Mouse (Mus musculus) brown adipose tissue, adult 24 weeks (tissue): ENCODE results near the gene Fam219a. TPM values are rescaled to one million over a fixed set of nuclear protein-coding genes. Genes with fewer than 3 reads are reported as not detected.

Source experiments
- H3K27ac ChIP-seq: fragments of 200-500 bp; replicated peaks from 2 replicates; pipeline ENCODE4 v1.5.1; 2012; ENCODE audit warnings: low read depth, mild to moderate bottlenecking, low read length
- H3K4me1 ChIP-seq: fragments of 200-500 bp; 2 replicates; pipeline ENCODE4 v1.6.1; 2012; ENCODE audit warnings: low read length, mixed read lengths; ENCODE audit not compliant: control insufficient read depth, insufficient read depth, insufficient read length
- H3K4me3 ChIP-seq: fragments of 200-500 bp; 2 replicates; pipeline ENCODE4 v1.5.1; 2012; ENCODE audit warnings: low read depth, mild to moderate bottlenecking, low read length, moderate library complexity; ENCODE audit not compliant: insufficient read depth
- polyA plus RNA-seq: library from polyadenylated mRNA; stranded (reverse); fragments of >200 nt; gene quantifications from 2 replicates; pipeline ENCODE4 v1.2.4, GENCODE M21; 2012; ENCODE audit not compliant: missing spikeins, insufficient read depth, insufficient read length

Gene Fam219a
- polyA plus RNA-seq, 1 experiment, result 6.8 TPM

DNA sequence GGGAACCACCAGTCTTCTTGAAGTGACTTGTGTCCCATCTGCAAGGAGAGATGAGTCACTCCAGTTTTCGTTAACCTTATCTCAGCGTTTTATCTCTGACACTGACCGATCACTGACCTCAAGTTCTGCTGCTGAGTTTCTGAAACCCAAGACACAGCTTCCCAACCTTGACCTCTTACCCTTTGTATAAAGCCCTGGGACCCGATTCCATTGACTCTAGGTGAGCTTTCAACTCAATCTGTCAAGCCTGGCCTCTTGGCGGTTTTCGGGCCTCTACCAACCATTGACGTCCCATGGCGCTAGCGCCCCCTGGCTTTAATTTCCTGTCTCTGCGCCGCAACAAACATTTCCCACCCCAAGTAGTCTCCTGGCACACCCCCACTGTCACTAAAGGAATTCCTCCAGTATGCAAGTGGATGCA lies 64.2 kb downstream of the Fam219a start:
- no peak overlapping the region for H3K27ac ChIP-seq
- H3K4me1 ChIP-seq, result peaks cover 4% of the 10 kb centered on the region; the same call in 1 of the 2 replicates
- H3K4me3 ChIP-seq, result no peak overlapping the region

DNA sequence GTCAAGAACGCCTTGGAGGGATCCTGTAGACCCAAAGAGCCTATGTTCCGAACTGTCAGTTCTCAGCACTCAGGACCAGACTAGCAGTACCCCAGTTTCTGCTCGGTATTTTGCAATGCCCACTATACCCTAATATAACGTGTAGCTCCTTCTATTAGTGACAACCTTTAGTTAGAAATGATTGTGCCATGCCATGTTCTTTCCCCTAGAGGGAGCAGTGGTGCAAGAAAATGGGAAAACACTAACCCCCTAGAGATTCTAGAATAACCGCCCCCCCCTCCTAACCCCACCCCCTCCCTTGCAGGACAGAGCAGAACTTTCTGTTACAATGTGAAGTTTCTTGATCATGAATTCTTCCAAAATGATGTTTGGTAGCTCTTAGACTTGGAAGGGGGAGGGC lies 65.0 kb downstream of the Fam219a start:
- peaks cover 4% of the 10 kb centered on the region; the same call in 1 of the 2 replicates for H3K4me1 ChIP-seq
- no peak overlapping the region for H3K27ac ChIP-seq
- H3K4me3 ChIP-seq, result no peak overlapping the region

DNA sequence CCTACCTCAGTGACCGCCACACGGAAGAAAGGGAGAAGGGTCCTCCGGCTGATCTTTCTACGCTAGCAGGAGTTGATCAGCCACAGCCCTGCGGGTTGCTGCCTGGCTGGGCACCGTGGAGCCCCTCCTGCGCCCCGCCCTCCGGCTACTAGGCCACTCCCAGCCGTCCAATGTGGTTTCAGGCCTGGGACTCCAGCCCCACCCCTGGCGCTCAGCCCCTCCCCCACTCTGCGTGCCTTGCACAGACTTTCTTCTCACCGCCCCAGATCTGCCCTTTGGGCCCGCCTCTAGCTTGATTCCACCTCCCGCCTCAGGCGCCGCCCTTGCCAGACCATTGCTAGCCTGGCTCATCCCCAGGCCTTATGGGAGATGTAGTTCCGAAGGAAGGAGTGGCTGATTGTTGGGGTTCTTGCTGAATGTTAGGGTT lies 66.3 kb downstream of the Fam219a start, which contains the start of gene AI464131:
TSS of gene AI464131 (minus strand) at position 91 of the 427 bp plus-strand sequence.
- Histone ChIP-seq H3K4me3 (peak within 1 kb of the TSS; percentile 67), H3K4me1 (peaks cover 8% of the 10 kb centered on the region; the same call in 1 of the 2 replicates), H3K27ac (no peak within 1 kb of the TSS)

DNA sequence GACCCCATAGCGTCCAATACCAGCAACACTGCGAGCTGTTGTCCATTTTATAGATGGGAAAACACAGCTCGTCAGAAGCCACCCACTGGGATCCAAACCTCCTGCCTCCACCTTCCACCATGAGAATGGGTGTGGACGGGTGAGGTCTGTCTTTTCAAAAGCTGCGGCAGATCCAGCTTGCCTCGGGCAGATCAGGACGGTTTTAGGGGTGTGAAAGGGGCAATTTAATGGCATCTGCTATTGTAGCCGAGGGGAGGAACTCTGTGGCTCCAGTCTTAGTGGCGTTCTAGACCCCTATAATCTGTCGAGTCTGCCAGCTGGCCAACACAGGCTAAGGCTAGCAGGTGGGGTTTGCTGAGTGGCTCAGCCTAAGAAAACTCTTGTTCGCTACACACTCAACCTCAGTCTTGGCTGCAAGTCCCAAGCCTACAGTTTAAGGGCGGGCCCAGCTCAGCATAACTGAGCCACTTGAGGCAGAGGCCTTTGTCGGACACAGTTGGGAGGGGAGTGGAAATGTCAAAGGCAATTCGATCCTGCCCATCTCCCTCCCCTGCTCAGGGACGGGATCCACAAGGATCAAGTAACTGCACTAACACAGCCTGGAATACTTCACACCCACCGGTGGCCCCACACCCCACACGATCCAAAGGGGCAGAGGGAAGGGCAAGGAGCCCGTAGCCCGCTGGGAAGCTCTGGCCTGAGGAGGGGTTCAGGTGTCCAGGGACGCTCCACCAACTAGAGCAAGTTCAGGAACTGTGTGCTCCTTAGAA lies 67.0 kb downstream of the Fam219a start:
- peak overlapping the region; percentile 67 for H3K4me3 ChIP-seq
- H3K4me1 ChIP-seq, result peaks cover 8% of the 10 kb centered on the region; the same call in 1 of the 2 replicates
- H3K27ac ChIP-seq, result no peak overlapping the region

DNA sequence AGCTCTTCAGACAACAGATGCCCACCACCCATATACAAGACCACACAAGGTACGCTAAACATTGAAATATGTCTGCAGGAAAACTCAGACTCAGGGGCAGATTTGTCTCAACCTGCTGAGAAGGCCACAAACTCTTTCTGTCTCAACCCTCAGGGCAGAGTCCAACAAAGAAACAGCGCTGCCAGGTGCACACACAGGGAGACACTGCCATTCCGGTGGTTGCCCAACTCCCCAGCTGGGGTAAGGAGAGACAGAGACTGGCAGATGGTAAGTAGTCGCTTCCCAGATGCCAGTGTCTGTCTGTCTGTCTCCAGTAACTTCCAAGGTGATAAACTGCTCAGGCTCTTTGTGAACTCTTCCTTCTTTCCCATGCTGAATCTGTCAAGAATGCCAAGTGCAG lies 68.6 kb downstream of the Fam219a start:
- peaks cover 8% of the 10 kb centered on the region; the same call in 1 of the 2 replicates for H3K4me1 ChIP-seq
- no peak overlapping the region for H3K27ac ChIP-seq
- H3K4me3 ChIP-seq, result no peak overlapping the region

DNA sequence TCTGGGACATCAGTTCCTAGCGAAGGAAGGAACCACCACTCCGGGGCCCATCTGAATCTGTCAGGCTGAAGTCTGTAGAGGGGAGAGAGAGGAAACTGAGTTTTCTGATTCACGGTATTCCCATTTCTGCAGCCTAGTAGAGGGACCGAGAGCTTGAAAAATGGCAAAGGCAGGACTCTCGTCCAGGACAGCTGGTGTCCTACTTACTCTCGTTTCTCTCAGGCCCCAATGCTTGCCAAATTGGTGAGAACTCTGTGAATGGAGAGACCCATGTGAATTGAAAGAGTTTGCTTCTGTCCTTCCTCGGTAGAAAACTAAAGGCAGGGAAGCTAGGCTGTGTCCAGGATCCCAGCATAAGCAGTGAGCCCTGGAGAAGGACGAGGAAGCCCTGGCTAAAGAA lies 69.7 kb downstream of the Fam219a start:
- H3K27ac ChIP-seq, result no peak overlapping the region
- peaks cover 8% of the 10 kb centered on the region; the same call in 1 of the 2 replicates for H3K4me1 ChIP-seq
- no peak overlapping the region for H3K4me3 ChIP-seq

DNA sequence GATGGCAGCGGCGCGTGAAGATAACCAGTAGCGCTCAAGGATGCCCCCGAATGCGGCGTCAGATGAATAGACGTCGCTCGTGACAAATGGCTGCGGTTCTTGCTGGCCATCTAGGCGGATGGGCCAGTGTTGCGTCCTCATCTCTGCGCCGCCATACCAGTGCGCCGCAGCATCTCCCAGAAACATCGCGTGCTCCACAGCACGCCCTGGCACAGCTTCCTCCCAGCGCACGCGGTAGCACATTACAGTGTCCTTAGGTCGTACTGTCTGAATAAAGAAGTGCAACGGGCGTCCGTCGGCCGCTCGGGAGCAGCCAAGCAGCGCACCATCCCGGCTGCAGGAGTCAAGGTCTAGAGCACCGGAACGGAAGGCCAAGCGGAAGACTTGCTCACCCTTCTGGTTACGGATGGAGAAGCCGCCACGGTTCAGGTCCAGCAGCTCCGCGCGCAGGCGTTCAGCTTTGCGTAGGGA lies 70.4 kb downstream of the Fam219a start:
- peak overlapping the region; percentile 7; the same call in 1 of the 2 replicates for H3K4me3 ChIP-seq
- H3K4me1 ChIP-seq, result peaks cover 8% of the 10 kb centered on the region; the same call in 1 of the 2 replicates
- no peak overlapping the region for H3K27ac ChIP-seq

DNA sequence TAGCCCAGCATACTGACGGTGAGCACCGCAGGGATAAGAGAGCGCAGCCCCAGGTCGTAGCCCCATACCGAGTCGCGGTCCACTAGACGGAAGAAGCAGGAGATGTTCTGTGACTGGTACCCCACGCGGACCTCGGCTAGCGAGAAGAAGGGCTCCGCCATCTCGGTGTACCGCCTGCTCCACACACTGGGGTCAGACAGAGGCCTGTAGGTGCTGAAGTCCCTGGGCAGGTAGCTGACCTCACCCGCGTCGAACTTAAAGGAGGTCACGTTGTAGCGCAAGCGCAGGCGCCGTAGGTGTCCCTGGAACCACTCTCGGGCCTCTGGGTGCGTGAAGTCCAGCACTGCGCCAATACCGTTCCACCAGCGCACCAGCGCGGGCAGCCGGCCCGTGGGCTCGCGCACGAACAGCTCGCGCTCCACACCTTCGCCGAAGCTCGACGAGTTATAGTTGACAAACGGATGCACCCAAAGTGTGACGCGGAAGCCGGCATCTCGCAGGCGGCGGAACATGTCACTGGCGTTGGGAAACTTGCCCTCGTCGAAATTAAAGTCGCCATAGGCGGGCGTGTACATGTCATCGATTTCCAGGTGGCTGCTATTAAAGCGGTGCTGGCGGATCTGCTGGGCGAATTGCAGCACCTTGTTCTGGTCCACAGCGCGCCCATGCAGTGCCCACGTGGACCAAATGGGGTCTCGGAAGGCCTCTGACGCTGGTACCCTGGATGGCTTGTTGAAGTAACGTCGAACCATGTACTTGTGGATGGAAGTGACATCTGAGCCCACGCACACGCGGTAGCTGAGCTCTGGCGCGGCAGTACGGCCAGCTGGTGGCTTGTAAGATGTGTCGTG lies 71.1 kb downstream of the Fam219a start:
- peak overlapping the region; percentile 10; the same call in 1 of the 2 replicates for H3K4me3 ChIP-seq
- H3K27ac ChIP-seq, result no peak overlapping the region
- peaks cover 8% of the 10 kb centered on the region; the same call in 1 of the 2 replicates for H3K4me1 ChIP-seq

DNA sequence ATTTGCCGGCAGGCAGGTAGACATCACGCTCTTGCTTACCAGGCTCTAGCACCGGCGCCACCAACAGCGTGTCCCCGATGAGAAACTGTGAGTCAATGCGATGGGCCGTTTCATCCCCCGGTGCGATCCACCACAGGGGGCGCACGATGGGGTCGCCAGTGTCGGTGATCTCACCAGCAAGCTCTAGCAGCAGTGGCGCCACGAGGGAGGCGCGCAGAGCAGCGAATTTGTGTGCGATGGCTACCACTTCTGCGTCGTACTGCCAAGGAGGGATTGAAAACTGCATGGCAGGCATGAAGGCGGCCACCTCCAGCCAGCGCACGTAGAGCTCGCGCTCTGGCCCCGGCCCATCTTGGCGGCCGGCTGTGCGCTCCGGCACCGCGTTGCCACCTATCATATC lies 71.8 kb downstream of the Fam219a start:
- Histone ChIP-seq H3K4me3 (no peak overlapping the region), H3K4me1 (peaks cover 8% of the 10 kb centered on the region; the same call in 1 of the 2 replicates), H3K27ac (no peak overlapping the region)

DNA sequence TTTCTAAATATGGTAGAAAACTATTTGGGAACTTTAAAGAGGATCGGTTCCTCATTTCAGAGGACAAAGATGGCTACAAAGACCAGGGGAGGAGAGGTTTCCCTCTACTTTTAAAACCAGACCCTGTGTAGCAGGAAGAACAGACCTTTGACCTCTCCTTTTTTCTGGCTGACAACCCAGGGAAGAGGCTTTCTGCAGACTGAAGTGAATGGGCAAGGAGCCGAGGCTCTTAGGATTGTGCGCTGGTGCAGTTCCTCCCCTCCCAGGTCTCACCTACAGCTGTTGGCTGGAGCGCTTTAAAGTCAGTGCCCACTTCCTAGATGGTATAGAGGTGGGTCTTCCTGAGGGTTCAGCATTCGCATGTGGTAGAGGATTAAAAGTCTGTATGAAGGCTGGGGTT lies 72.3 kb downstream of the Fam219a start:
- H3K4me1 ChIP-seq, result peaks cover 5% of the 10 kb centered on the region; the same call in 1 of the 2 replicates
- no peak overlapping the region for H3K27ac ChIP-seq
- H3K4me3 ChIP-seq, result no peak overlapping the region

DNA sequence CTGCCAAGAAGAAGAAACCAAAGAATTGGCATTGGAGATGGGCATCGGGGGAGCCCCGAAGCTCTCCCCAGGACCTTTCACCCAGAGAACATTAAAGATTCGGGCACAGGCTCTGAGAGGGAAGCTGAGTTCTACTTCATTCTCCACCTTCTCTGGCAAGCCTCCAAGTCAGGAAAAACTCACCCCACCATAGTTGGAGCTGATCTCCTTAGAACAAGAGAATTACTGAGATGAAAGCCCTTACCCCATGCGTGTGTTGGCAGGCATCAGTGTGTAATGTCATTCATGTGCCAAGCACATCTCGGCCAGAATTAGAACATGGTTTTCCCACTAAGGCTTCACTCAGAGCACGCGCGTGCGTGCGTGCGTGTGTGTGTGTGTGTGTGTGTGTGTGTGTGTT lies 73.5 kb downstream of the Fam219a start:
- H3K4me3 ChIP-seq, result no peak overlapping the region
- H3K27ac ChIP-seq, result no peak overlapping the region
- H3K4me1 ChIP-seq, result peaks cover 4% of the 10 kb centered on the region; the same call in 1 of the 2 replicates

DNA sequence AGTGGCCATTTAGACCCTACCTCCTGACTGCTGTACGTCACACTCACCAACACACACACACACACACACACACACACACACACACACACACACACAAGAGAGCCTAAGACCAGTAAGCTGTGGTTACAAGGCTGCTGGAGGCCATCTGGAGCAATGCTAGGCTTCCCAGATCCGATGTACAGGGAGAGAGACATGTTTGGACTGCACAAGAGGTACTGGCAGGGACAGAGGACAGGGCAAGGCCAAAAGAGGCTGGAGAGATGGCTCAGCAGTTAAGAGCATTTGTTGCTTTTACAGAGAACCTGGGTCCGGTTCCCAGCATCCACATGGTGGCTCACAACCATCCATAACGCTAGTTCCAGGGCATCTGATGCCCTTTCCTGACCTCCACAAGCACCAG lies 74.3 kb downstream of the Fam219a start:
- Histone ChIP-seq H3K27ac (no peak overlapping the region), H3K4me3 (no peak overlapping the region)

DNA sequence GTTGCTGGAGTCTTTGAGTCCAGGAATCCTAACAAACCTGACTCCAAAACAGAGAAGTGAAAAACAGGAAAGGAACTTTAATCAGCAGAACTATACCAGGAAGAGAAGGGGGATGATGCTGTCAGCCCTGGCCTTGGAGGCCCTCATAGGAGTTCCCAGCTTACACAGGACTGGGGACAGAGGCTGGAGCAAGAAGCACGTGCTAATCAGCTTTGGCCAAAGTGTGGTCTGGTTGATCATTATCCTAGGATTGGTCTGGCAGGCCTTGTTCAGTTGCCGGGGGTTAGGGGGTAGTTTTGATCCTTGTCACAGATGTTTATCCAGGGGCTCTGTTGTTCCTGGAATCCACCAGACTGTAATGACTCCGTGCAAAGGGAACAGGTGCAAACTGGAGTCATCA lies 75.0 kb downstream of the Fam219a start:
- H3K4me3 ChIP-seq, result no peak overlapping the region
- H3K4me1 ChIP-seq, result peaks cover 4% of the 10 kb centered on the region; the same call in 1 of the 2 replicates
- no peak overlapping the region for H3K27ac ChIP-seq

More for the DNA sequence above, 74.3 kb downstream of the Fam219a start:
- peaks cover 4% of the 10 kb centered on the region; the same call in 1 of the 2 replicates for H3K4me1 ChIP-seq

DNA sequence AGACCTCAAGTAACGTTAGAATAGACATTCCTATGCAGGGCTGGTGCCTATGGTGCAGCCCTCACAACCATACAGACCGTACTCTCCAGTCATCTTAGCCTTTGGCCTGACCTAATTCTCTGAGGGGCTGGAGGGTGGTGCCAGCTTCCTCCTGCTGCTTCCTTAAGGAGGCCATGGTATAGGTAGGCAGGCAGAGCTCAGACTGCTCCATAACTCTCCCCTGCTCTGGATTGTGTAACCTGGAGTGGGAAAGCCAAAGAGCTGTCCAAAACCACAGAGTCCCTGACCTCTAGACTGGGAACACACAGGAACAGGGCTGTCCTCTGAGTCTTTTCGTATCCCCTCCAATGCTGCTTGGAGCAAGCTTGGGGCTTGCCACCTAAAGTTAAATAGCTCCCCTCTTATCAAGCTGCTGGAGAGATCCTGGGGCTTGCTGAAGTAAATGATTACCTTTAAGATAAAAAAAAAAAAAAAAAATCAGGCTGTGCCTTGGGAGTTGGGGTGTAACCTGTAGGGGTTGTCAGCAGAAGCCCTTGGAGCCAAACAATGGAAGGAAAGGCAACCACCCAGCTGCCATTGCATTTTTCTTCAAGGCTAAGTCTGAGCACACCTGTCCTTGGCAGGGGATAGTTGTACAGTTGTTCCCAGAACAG lies 75.7 kb downstream of the Fam219a start:
- peaks cover 2% of the 10 kb centered on the region; the same call in 1 of the 2 replicates for H3K4me1 ChIP-seq
- H3K4me3 ChIP-seq, result no peak overlapping the region
- H3K27ac ChIP-seq, result peak overlapping the region; percentile 20; the same call in 1 of the 2 replicates
